Mouse (Mus musculus): ENCODE measurements around the gene Ash1l. TPM values are rescaled to one million over a fixed set of nuclear protein-coding genes. Genes with fewer than 3 reads are reported as not detected.

Ash1l gene
- 34.9 TPM for polyA plus RNA-seq (2017; shearing (Covaris generic))

DNA sequence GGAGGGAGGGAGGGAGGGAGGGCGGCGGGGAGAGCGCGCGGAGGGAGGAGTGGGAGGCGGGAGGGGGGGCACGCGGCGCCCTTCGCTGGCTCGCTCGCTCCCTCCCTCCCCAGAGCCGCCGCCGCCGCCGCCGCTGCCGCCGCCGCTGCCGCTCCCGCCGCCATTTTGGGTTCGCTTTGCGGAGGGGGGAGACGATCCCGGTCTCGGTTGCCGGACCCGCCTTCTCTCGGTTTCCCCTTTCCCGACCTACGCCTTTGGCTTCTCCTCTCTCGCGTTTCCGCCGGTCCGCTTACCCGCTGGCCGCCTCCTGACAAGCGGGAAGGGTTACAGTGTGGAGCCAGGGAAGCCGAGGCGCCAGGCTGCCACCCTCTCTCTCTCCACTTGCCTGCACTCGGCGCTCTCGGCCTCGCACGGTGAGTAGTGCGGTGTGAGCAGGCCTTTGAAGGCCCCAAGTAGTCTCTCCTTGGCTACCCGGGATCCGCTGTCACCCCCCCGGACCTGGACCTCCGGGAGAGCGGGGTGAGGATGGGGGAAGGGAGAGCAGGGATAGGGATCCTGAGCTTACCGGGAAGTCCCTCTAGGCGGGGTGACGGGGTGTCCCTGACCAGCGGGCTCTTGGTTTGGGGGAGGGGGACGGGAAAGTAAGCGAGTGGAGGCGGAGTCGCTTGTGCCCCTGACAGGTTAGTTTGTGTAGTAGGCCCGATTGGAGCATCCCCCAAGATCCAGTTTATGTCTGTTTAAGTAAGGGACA is at the start of gene Ash1l, which contains the start of gene Dap3:
TSS of gene Ash1l (plus strand) at position 47 of the 751 bp plus-strand sequence.
TSS of gene Dap3 (minus strand) at position 606 of the 751 bp plus-strand sequence.

DNA sequence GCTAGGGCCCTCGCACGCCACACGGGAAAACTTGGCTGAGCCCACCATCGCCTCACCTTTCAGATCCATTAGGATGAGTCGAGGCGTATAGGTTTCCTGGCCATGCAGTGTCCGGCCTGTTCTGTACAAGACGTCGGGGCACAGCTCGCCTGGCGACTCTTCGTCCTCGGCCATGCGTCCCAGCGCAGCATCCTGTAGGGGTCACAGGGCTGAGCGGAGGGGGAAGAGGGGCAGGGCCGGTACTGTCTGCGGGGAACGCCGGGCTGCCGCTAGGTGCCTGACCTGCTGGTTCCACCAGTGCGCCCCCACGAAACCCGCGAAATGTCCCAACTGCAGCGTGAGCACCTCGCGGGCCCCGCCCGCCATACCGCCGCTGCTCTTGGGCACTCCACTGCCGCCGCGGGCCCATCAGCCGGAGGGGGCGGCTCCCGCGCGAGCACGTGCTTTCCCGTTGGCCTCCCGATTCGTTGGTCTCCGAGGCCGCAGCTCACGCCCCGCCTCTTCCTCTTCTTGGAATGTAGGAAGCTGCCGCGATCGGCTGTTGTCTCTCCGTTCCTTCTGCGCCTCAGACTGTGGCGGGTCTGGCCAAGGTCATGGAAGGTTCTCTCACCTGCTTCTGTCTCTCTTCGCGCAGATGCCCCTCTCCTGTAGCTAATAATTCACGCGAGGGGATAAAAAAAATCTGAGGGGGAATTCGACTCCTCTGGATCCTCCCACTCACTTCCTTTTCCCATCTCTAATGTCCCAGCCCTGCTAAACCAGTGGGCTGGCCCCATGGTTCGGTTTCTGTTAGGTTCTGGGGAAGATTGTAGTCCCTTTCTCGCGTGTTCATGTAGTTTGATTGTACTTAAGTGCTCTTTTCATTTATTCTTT is 36.7 kb upstream of the Ash1l start, which contains the start of gene Msto1:
TSS of gene Msto1 (minus strand) at position 489 of the 873 bp plus-strand sequence.

DNA sequence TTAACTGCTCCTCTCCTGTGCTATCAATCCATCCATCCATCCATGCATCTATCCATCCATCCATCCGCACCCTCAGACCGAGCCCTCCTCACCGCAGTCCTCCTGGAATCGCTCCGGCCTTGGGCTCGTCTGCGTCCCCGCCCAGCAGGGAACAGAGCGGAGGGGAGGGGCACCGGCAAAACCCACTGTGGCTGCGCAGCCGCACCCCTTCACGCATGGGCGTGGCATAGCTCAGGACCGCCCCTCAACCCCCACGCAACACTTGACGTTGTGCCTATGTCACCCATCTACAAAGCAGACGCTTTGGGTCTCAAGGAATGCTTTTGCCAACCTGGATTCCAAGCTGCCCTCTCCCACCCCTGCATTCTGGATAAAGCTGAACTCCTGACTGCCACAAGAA is 142.8 kb downstream of the Ash1l start, which contains the start of gene Rusc1:
TSS of gene Rusc1 (minus strand) at position 137 of the 400 bp plus-strand sequence.

DNA sequence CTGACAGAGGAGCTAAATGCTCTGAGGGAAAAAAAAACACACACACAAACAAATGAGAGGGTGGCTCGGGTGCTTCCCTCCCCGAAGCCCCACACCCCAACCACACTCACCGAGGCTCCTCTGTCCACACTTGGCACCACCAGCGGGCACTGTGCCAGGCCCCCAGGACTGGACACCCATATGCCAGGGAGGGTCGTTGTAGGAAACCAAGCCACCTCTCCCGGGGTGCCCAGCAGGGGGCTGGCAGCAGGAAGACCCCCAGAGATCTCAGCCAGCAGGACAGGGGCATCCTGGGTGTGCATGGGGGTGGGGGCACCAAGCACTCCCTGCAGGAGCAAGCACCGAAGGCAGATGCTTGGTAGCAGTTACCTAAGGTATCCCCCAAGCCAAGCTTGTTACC is 150.4 kb downstream of the Ash1l start, which contains the start of gene Gm43738:
TSS of gene Gm43738 (minus strand) at position 289 of the 400 bp plus-strand sequence.

DNA sequence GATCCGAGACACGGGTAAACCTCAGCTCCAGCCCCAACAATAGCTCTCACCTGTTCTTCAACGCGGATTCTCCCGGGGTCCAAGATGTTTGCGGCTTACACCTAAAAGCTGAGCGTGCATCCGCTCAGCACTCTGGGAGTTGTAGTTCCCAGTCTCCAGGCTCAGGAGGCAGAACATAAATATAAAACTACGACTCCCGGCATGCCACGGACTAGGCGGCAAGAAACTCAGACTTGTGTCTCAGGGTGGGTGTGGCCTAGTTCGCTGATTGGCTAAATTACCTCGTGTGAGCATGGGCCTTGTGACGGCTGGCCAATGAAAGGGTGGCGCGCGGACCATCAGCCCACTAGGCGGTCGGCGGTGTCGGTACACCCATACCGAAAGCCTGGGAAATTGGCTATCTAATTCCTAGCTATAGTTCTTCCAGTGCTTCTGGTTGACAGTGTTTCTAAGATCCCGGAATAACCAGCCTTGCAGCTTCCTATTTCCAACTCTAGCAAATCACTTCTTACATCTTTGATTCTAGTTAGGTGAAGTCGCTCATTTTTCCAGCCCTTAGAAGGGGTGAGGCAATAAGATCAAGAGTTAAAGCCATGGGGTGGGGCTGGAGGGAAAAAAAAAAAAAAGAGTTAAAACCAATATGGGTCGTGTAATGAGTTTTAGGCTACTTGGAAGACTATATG is 151.5 kb downstream of the Ash1l start, which contains the start of gene Fdps:
TSS of gene Fdps (minus strand) at position 148 of the 683 bp plus-strand sequence.

Other genes starting within 250 kb of the Ash1l start
- 60.1 TPM for gene Rit1, start 233.8 kb upstream of the Ash1l start, polyA plus RNA-seq (2017; shearing (Covaris generic))
- 94.0 TPM for gene Syt11, start 175.5 kb upstream of the Ash1l start, polyA plus RNA-seq (2017; shearing (Covaris generic))
- gene Gon4l, start 115.4 kb upstream of the Ash1l start, polyA plus RNA-seq (2017; shearing (Covaris generic)), result 40.6 TPM
- gene Msto1, start 36.6 kb upstream of the Ash1l start, polyA plus RNA-seq (2017; shearing (Covaris generic)), result 33.2 TPM
- 171 TPM for gene Dap3, start 559 bp downstream of the Ash1l start, polyA plus RNA-seq (2017; shearing (Covaris generic))
- 49.9 TPM for gene Rusc1, start 142.7 kb downstream of the Ash1l start, polyA plus RNA-seq (2017; shearing (Covaris generic))
- not detected for gene Gm43738, start 150.5 kb downstream of the Ash1l start, polyA plus RNA-seq (2017; shearing (Covaris generic))
- gene Fdps, start 151.3 kb downstream of the Ash1l start, polyA plus RNA-seq (2017; shearing (Covaris generic)), result 102 TPM
- gene Pklr, start 185.5 kb downstream of the Ash1l start, polyA plus RNA-seq (2017; shearing (Covaris generic)), result not detected
- 0.73 TPM for gene Hcn3, start 209.6 kb downstream of the Ash1l start, polyA plus RNA-seq (2017; shearing (Covaris generic))
- gene Clk2, start 214.2 kb downstream of the Ash1l start, polyA plus RNA-seq (2017; shearing (Covaris generic)), result 36.9 TPM
- gene Scamp3, start 226.9 kb downstream of the Ash1l start, polyA plus RNA-seq (2017; shearing (Covaris generic)), result 291 TPM
- gene Fam189b, start 232.5 kb downstream of the Ash1l start, polyA plus RNA-seq (2017; shearing (Covaris generic)), result 230 TPM